Mouse (Mus musculus) forebrain, postnatal 0 days (tissue): ENCODE measurements around the gene Rbm15b. TPM values are rescaled to one million over a fixed set of nuclear protein-coding genes. Genes with fewer than 3 reads are reported as not detected.

Experiments used
- ATAC-seq: fragments of 200-750 bp; cut with Nextera tagmentation; 2 replicates; pipeline ENCODE4 v1.8.0; 2017; ENCODE audit warnings: mild to moderate bottlenecking, moderate library complexity
- DNase-seq: peaks from one replicate; pipeline ENCODE4 v3.0.0-alpha.2; 2015
- H3K27ac ChIP-seq: fragments of 300-500 bp; sonication (generic); 2 replicates; pipeline ENCODE4 v1.5.1; 2014; ENCODE audit warnings: low read depth, mild to moderate bottlenecking, antibody characterized with exemption, low read length, moderate library complexity, mixed read lengths
- H3K27me3 ChIP-seq: fragments of 300-500 bp; sonication (generic); 2 replicates; pipeline ENCODE4 v1.6.1; 2014; ENCODE audit warnings: mild to moderate bottlenecking, low read length, mixed read lengths; ENCODE audit not compliant: insufficient read depth
- H3K36me3 ChIP-seq: fragments of 300-500 bp; sonication (generic); 2 replicates; pipeline ENCODE4 v1.6.1; 2014; ENCODE audit warnings: mild to moderate bottlenecking, moderate library complexity; ENCODE audit not compliant: insufficient read depth
- H3K4me1 ChIP-seq: fragments of 300-500 bp; sonication (generic); 2 replicates; pipeline ENCODE4 v1.6.1; 2014; ENCODE audit warnings: antibody characterized with exemption; ENCODE audit not compliant: insufficient read depth
- H3K4me2 ChIP-seq: fragments of 300-500 bp; sonication (generic); 2 replicates; pipeline ENCODE4 v1.6.1; 2014; ENCODE audit warnings: low read depth, mild to moderate bottlenecking, moderate library complexity
- H3K4me3 ChIP-seq: fragments of 300-500 bp; sonication (generic); 2 replicates; pipeline ENCODE4 v1.5.1; 2014; ENCODE audit warnings: low read depth, low read length, mixed read lengths
- H3K9ac ChIP-seq: fragments of 300-500 bp; sonication (generic); 2 replicates; pipeline ENCODE4 v1.6.1; 2014; ENCODE audit warnings: mild to moderate bottlenecking
- H3K9me3 ChIP-seq: fragments of 300-500 bp; sonication (generic); 2 replicates; pipeline ENCODE4 v1.6.1; 2016; ENCODE audit warnings: low read length
- CTCF ChIP-seq: sonication (generic); IDR thresholded peaks from 2 replicates; pipeline ENCODE4 v1.5.1; 2016; ENCODE audit warnings: antibody characterized with exemption, control low read depth, low read depth
- WGBS: fragments of 180-500 bp; shearing (Covaris S2); extraction: QIAGEN DNeasy Blood & Tissue Kit; methylation state at CpG from one replicate; pipeline ENCODE4 v1.1.7; 2014; 5-methylcytosine and 5-hydroxymethylcytosine counted together
- polyA plus RNA-seq: library from polyadenylated mRNA; unstranded; fragments of >200 nt; fragmentation: Nextera tagmentation; extraction: Ambion mirVana; gene quantifications from 2 replicates; pipeline ENCODE4 v1.2.1, GENCODE M21; 2015
- total RNA-seq: library from RNA; depleted of rRNA; stranded (reverse); fragments of >200 nt; gene quantifications from 2 replicates; pipeline ENCODE4 v1.2.3, GENCODE M21; 2014

Gene Rbm15b
- total and polyA plus RNA-seq, 2 experiments from 2014 or later: 16.8 to 82.4 TPM

- WGBS: 87% methylated on average over 8 of the region's 8 CpGs
- H3K27ac ChIP-seq: no peak overlapping the region
- no peak for ATAC-seq
Measured at GRCm38 (mm10) chr9:106906597-106906996, 19.4 kb upstream of the Rbm15b start.

GRCm38 (mm10) chr9:106903791-106904134 is 16.5 kb upstream of the Rbm15b start:
- Histone ChIP-seq H3K36me3 (peaks cover 53% of the 10 kb centered on the region), H3K9ac (no peak overlapping the region), H3K4me3 (no peak overlapping the region), H3K27me3 (no peaks in the 10 kb centered on the region), H3K9me3 (no peaks in the 10 kb centered on the region), H3K4me2 (no peak overlapping the region), H3K4me1 (no peaks in the 10 kb centered on the region), H3K27ac (no peak overlapping the region)
- peak; percentile 77 for DNase-seq
- TF ChIP-seq CTCF: peak; percentile 77
- peak; percentile 67 for ATAC-seq
- WGBS: 13% methylated on average over 1 of the region's 1 CpGs

More at GRCm38 (mm10) chr9:106906597-106906996, 19.4 kb upstream of the Rbm15b start:
- no peaks in the 10 kb centered on the region for H3K4me1 ChIP-seq
- H3K36me3 ChIP-seq: peaks cover 34% of the 10 kb centered on the region
- TF ChIP-seq CTCF: no peak
- no peak overlapping the region for H3K4me3 ChIP-seq
- no peaks in the 10 kb centered on the region for H3K9me3 ChIP-seq
- no peak overlapping the region for H3K9ac ChIP-seq
- DNase-seq: no peak
- H3K27me3 ChIP-seq: no peaks in the 10 kb centered on the region
- no peak overlapping the region for H3K4me2 ChIP-seq

GRCm38 (mm10) chr9:106903099-106903790 is 16.0 kb upstream of the Rbm15b start:
- no peak for DNase-seq
- 82% methylated on average over 4 of the region's 4 CpGs for WGBS

GRCm38 (mm10) chr9:106901596-106901995 is 14.4 kb upstream of the Rbm15b start:
- 94% methylated on average over 7 of the region's 7 CpGs for WGBS
- Histone ChIP-seq H3K9me3 (no peaks in the 10 kb centered on the region), H3K27ac (no peak overlapping the region), H3K27me3 (no peaks in the 10 kb centered on the region), H3K36me3 (peaks cover 61% of the 10 kb centered on the region), H3K4me3 (no peak overlapping the region), H3K9ac (no peak overlapping the region), H3K4me1 (no peaks in the 10 kb centered on the region), H3K4me2 (no peak overlapping the region)
- ATAC-seq (no peak), DNase-seq (no peak)
- TF ChIP-seq CTCF: no peak

More at GRCm38 (mm10) chr9:106903099-106903790, 16.0 kb upstream of the Rbm15b start:
- Histone ChIP-seq H3K9me3 (no peaks in the 10 kb centered on the region), H3K9ac (no peak overlapping the region), H3K36me3 (peaks cover 58% of the 10 kb centered on the region), H3K4me3 (no peak overlapping the region), H3K4me2 (no peak overlapping the region), H3K4me1 (no peaks in the 10 kb centered on the region), H3K27me3 (no peaks in the 10 kb centered on the region), H3K27ac (no peak overlapping the region)
- no peak; the same call in 1 of the 2 replicates for ATAC-seq
- no peak for TF ChIP-seq CTCF

GRCm38 (mm10) chr9:106898901-106899300 is 11.7 kb upstream of the Rbm15b start:
- 85% methylated on average over 1 of the region's 1 CpGs for WGBS
- Histone ChIP-seq H3K27ac (no peak overlapping the region), H3K4me1 (no peaks in the 10 kb centered on the region), H3K9me3 (no peaks in the 10 kb centered on the region), H3K9ac (no peak overlapping the region), H3K27me3 (no peaks in the 10 kb centered on the region), H3K4me3 (no peak overlapping the region), H3K4me2 (no peak overlapping the region), H3K36me3 (peaks cover 75% of the 10 kb centered on the region)
- DNase-seq: no peak
- no peak for TF ChIP-seq CTCF
- ATAC-seq: no peak

- Histone ChIP-seq H3K4me1 (peaks cover 7% of the 10 kb centered on the region; the same call in 1 of the 2 replicates), H3K36me3 (peaks cover 49% of the 10 kb centered on the region), H3K9me3 (no peaks in the 10 kb centered on the region), H3K4me3 (no peak overlapping the region), H3K27me3 (no peaks in the 10 kb centered on the region), H3K9ac (peak overlapping the region; percentile 10; the same call in 1 of the 2 replicates), H3K27ac (no peak overlapping the region; the same call in 1 of the 2 replicates), H3K4me2 (no peak overlapping the region)
- 56% methylated on average over 3 of the region's 3 CpGs for WGBS
- no peak for TF ChIP-seq CTCF
- DNase-seq: no peak
- ATAC-seq: no peak
Measured at GRCm38 (mm10) chr9:106893327-106893726, 6.1 kb upstream of the Rbm15b start.

GRCm38 (mm10) chr9:106892552-106892875 is 5.3 kb upstream of the Rbm15b start:
- no peak; the same call in 1 of the 2 replicates for ATAC-seq

More at GRCm38 (mm10) chr9:106892552-106892875, 5.3 kb upstream of the Rbm15b start:
- Histone ChIP-seq H3K36me3 (peaks cover 49% of the 10 kb centered on the region), H3K9ac (peak overlapping the region; percentile 75), H3K9me3 (no peaks in the 10 kb centered on the region), H3K4me2 (peak overlapping the region; percentile 74), H3K4me1 (peaks cover 7% of the 10 kb centered on the region; the same call in 1 of the 2 replicates), H3K27me3 (no peaks in the 10 kb centered on the region), H3K4me3 (peak overlapping the region; percentile 87), H3K27ac (peak overlapping the region; percentile 89)
- DNase-seq: no peak
- under 1% methylated on average over 9 of the region's 9 CpGs for WGBS
- TF ChIP-seq CTCF: no peak
